Mouse (Mus musculus): ENCODE data around the gene Slc7a6.

GRCm38 (mm10) chr8:106140191-106140590 is 28.5 kb upstream of the Slc7a6 start:
- no peak for TF ChIP-seq CTCF (conservative IDR thresholded peaks at IDR 0.05; ENCODE audit: low read length)
- TF ChIP-seq POU5F1 (IDR thresholded peaks at IDR 0.05; ENCODE audit: borderline replicate concordance, low read length): no peak
- no peak for TF ChIP-seq NANOG (IDR thresholded peaks at IDR 0.05; ENCODE audit: borderline replicate concordance, low read length)
